Mouse (Mus musculus): Measurements from ENCODE around the gene Pclaf. TPM values are rescaled to one million over a fixed set of nuclear protein-coding genes. Genes with fewer than 3 reads are reported as not detected.

Pclaf gene
- polyA plus RNA-seq (2012) = 5.3 and 9.3 TPM in 2 replicates

GRCm38 (mm10) chr9:65890143-65890628 lies at the start of gene Pclaf:
Gene Pclaf, plus strand, starts transcription at chr9:65890237.

GRCm38 (mm10) chr9:65908394-65909300 lies 18.6 kb downstream of the Pclaf start, which contains the start of the genes Trip4 and Csnk1g1:
Gene Trip4, minus strand, starts transcription at chr9:65908794.
Gene Csnk1g1, plus strand, starts transcription at chr9:65908924.

Other genes starting within 250 kb of the Pclaf start
- 107 and 109 TPM in 2 replicates for gene Oaz2, start 222.2 kb upstream of the Pclaf start, polyA plus RNA-seq (2012)
- 51.1 and 61.3 TPM in 2 replicates for gene Zfp609, start 62.7 kb upstream of the Pclaf start, polyA plus RNA-seq (2012)
- gene Trip4, start 18.6 kb downstream of the Pclaf start, polyA plus RNA-seq (2012) = 2.2 and 3.1 TPM in 2 replicates
- 5.7 and 5.9 TPM in 2 replicates for gene Csnk1g1, start 18.7 kb downstream of the Pclaf start, polyA plus RNA-seq (2012)
- 243 and 332 TPM in 2 replicates for gene Ppib, start 170.0 kb downstream of the Pclaf start, polyA plus RNA-seq (2012)
- 0.78 and 0.82 TPM in 2 replicates for gene Snx22, start 179.5 kb downstream of the Pclaf start, polyA plus RNA-seq (2012)
- gene Snx1, start 236.3 kb downstream of the Pclaf start, polyA plus RNA-seq (2012) = 189 and 200 TPM in 2 replicates
- 26.3 and 26.5 TPM in 2 replicates for gene Ciao2a, start 236.4 kb downstream of the Pclaf start, polyA plus RNA-seq (2012)